Mouse (Mus musculus) T-helper 1 cell (primary cell): ENCODE measurements at regions not wholly inside any gene's neighbourhood (a gene's known extent, or its start where the extent isn't known, plus 50 kb on each side); places are given as distances from the start of the nearest gene placed in this dataset.
"Not testable (repeated sequence)": the region's sequence is repeated elsewhere in the genome, so short reads cannot be mapped to it uniquely, and the experiment has no call there.

ENCODE experiments used
- in situ Hi-C: fragments of 300-600 bp; cut with MboI, MseI; formaldehyde crosslinking; loops from one replicate; pipeline ENCODE4 v1.15.1; 2025; ENCODE audit warnings: high pct_unique_total_duplicates

DNA sequence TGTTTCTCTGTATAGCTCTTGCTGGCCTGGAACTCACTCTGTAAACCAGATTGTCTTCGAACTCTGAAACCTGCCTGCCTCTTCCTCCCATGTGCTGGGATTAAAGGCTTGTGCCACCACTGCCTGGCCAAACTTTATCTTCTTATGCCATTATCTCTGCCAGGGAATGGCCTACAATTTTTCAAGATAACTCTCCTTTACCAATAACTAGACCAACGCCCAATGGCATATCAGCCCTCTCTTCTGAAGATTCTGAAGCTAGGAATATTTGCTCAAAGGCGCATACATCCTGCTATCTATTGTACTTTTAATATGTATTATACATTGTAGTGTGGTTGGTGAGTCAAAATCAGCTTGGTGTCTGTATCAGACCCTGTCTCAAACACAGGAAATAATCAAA lies 235.4 kb upstream of the Cts3 start:
- in situ Hi-C loops, result loop anchor here (5.0 kb wide), 1 partner anchor 212 kb away; no protein-coding TSS in a partner anchor

DNA sequence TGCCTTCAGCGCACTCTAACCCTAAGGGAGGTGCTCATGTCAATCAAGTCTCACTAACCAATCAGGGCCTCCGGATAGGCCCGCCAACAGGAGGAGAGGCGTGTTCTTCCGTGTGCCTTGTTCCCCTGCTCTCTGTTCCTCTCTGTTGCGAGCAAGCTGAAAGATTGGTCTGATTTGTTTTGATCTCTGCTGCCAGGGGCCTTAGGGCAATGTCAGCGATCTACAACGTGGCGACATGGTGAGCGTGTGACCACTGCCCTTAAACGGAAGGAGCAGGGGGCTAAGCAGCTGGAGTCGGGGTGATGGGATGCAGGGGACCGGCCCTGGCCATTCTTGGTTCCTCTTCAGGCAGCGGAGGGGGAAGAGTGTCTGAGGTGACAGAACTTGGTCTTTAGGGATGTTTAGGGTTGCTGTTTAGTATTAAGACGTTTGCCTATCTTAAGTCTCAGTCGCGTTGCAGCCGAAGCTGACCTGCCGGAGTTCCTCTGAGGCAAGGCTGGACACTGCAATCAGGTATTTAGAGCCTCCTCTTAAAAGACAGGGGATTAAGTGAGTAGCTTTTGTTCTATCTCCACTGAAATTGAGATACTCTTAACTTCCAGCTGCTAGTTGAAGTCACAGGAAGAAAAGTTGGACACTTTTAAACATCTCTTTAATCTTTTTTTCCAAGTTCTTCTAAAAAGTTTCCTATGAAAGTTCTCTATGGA lies 234.4 kb upstream of the Cts3 start:
- in situ Hi-C loops, result not testable (repeated sequence)

DNA sequence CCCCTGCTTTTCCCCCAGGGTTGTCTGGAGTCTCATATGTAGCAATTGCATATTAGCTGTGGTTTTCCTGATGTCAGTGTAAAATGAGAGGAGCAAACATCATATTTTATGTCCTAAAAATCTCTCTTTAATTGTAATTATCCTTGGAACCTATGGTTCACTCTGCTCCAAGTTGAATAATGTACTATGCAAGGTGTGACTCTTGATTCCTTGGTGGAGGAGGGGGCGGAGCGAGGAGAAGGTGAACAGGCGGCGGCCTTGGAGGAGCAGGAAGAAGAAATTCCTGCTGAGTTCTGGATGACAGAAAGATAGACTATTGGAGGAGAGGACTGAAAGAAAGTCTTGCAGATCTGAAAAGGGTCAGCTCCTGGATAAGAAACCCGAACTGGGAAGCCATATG lies 233.8 kb upstream of the Cts3 start:
- in situ Hi-C loops, result not testable (repeated sequence)

DNA sequence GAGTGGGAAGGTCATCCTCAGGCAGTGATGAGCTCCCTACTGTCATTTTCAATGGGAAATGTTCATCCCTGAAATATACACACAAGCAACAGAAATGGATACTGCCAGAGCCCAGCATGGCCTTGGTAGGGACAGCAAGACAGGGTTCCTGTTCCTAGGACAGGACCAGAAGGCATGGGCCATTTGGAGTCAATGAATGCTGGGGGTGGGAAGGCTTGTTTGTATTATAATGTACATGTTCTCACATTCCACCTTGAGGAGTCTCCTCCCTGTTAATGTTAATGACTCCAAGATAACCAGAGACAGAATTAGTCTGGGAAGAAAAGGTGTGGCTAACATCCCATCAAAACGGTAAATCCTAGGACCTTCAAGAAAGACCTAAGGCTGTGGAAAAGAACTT lies 193.5 kb upstream of the Cts3 start:
- in situ Hi-C loops, result not testable (repeated sequence)
